Mouse (Mus musculus) thymus, adult 2 months (tissue): ENCODE measurements at regions not wholly inside any gene's neighbourhood (a gene's known extent, or its start where the extent isn't known, plus 50 kb on each side); places are given as distances from the start of the nearest gene placed in this dataset.

ENCODE experiments used
- CTCF ChIP-seq: fragments of 200-500 bp; IDR thresholded peaks from 2 replicates; pipeline ENCODE4 v1.5.1; 2012; ENCODE audit warnings: mild to moderate bottlenecking, control low read depth, low read length, moderate library complexity, borderline replicate concordance; ENCODE audit not compliant: control insufficient read depth, poor library complexity, insufficient read depth; ENCODE audit errors: extremely low read depth
- POLR2A ChIP-seq: fragments of 200-500 bp; IDR thresholded peaks from 2 replicates; pipeline ENCODE4 v1.6.1; 2012; ENCODE audit warnings: mild to moderate bottlenecking, low read length, control low read depth, moderate library complexity; ENCODE audit not compliant: control insufficient read depth, poor library complexity, insufficient read depth; ENCODE audit errors: extremely low read depth

GRCm38 (mm10) chr14:33804321-33804720 is 119.1 kb upstream of the Gdf10 start:
- no peak for TF ChIP-seq POLR2A
- TF ChIP-seq CTCF, result no peak
